Mouse (Mus musculus) intestine, postnatal 0 days (tissue): ENCODE measurements around the gene Napa. TPM values are rescaled to one million over a fixed set of nuclear protein-coding genes. Genes with fewer than 3 reads are reported as not detected.

ENCODE experiments used
- ATAC-seq: fragments of 200-750 bp; cut with Nextera tagmentation; 2 replicates; pipeline ENCODE4 v1.8.0; 2017; ENCODE audit warnings: mild to moderate bottlenecking, moderate TSS enrichment, moderate library complexity
- H3K27ac ChIP-seq: fragments of 300-500 bp; sonication (generic); 2 replicates; pipeline ENCODE4 v1.5.1; 2014; ENCODE audit warnings: mild to moderate bottlenecking, low read depth, low read length, moderate library complexity
- H3K27me3 ChIP-seq: fragments of 300-500 bp; sonication (generic); replicated peaks from 2 replicates; pipeline ENCODE4 v1.6.1; 2014; ENCODE audit warnings: low read length, mixed read lengths; ENCODE audit not compliant: control insufficient read depth, insufficient read depth
- H3K36me3 ChIP-seq: fragments of 300-500 bp; sonication (generic); 2 replicates; pipeline ENCODE4 v1.6.1; 2014; ENCODE audit warnings: mild to moderate bottlenecking, moderate library complexity; ENCODE audit not compliant: control insufficient read depth, insufficient read depth
- H3K4me1 ChIP-seq: fragments of 300-500 bp; sonication (generic); replicated peaks from 2 replicates; pipeline ENCODE4 v1.6.1; 2014; ENCODE audit warnings: antibody characterized with exemption, low read length, mixed read lengths; ENCODE audit not compliant: control insufficient read depth, insufficient read depth
- H3K4me2 ChIP-seq: fragments of 300-500 bp; sonication (generic); replicated peaks from 2 replicates; pipeline ENCODE4 v1.6.1; 2014; ENCODE audit warnings: low read depth, mild to moderate bottlenecking, moderate library complexity
- H3K4me3 ChIP-seq: fragments of 300-500 bp; sonication (generic); 2 replicates; pipeline ENCODE4 v1.5.1; 2014; ENCODE audit warnings: low read depth, low read length
- H3K9ac ChIP-seq: fragments of 300-500 bp; sonication (generic); 2 replicates; pipeline ENCODE4 v1.6.1; 2014; ENCODE audit warnings: mild to moderate bottlenecking, low read depth, low read length
- H3K9me3 ChIP-seq: fragments of 300-500 bp; sonication (generic); 2 replicates; pipeline ENCODE4 v1.6.1; 2016; ENCODE audit warnings: mixed run types; ENCODE audit not compliant: control insufficient read depth
- CTCF ChIP-seq: sonication (generic); IDR thresholded peaks from 2 replicates; pipeline ENCODE4 v1.5.1; 2016; ENCODE audit warnings: low read depth, mild to moderate bottlenecking, control low read depth, antibody characterized with exemption, moderate library complexity
- WGBS: fragments of 180-500 bp; shearing (Covaris S2); extraction: QIAGEN DNeasy Blood & Tissue Kit; methylation state at CpG from one replicate; pipeline ENCODE4 v1.1.7; 2014; 5-methylcytosine and 5-hydroxymethylcytosine counted together
- polyA plus RNA-seq: library from polyadenylated mRNA; unstranded; fragments of >200 nt; fragmentation: Nextera tagmentation; extraction: Ambion mirVana; gene quantifications from 2 replicates; pipeline ENCODE4 v1.2.1, GENCODE M21; 2015

Gene Napa
- polyA plus RNA-seq, 1 experiment from 2014 or later, result 201 TPM

GRCm38 (mm10) chr7:16132926-16133325 is 34.7 kb downstream of the Napa start:
- Histone ChIP-seq H3K4me3 (no peak overlapping the region), H3K9ac (no peak overlapping the region), H3K4me2 (no peak overlapping the region), H3K27ac (no peak overlapping the region), H3K4me1 (no peaks in the 10 kb centered on the region), H3K27me3 (peaks cover 6% of the 10 kb centered on the region; the same call in 1 of the 2 replicates), H3K36me3 (no peaks in the 10 kb centered on the region), H3K9me3 (no peaks in the 10 kb centered on the region)
- TF ChIP-seq CTCF, result no peak
- no peak for ATAC-seq
- WGBS, result 62% methylated on average over 3 of the region's 3 CpGs

DNA sequence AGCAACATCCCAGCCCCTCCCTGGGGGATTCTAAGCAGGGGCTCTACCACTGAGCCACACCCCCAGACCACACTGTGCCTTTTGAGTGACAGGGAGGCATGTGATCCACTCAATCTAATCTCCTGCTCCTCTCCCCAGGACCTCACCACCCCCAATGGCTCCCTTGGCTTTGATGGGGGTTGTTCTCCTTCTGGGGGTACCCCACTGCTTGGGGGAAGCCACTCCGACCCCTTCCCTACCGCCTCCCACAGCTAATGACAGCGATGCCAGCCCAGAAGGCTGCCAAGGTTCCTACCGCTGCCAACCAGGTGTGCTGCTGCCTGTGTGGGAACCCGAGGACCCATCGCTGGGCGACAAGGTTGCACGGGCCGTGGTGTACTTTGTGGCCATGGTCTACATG is 35.4 kb downstream of the Napa start:
- Histone ChIP-seq H3K27ac (no peak overlapping the region), H3K4me2 (no peak overlapping the region), H3K9me3 (no peaks in the 10 kb centered on the region), H3K4me3 (no peak overlapping the region), H3K27me3 (peaks cover 6% of the 10 kb centered on the region; the same call in 1 of the 2 replicates), H3K36me3 (no peaks in the 10 kb centered on the region), H3K9ac (no peak overlapping the region), H3K4me1 (no peaks in the 10 kb centered on the region)
- 94% methylated on average over 9 of the region's 9 CpGs for WGBS
- no peak for ATAC-seq
- no peak for TF ChIP-seq CTCF

- ATAC-seq, result no peak
- TF ChIP-seq CTCF, result no peak
- 73% methylated on average over 7 of the region's 7 CpGs for WGBS
These were observed 36.7 kb downstream of the Napa start for GRCm38 (mm10) chr7:16134951-16135392.

GRCm38 (mm10) chr7:16146489-16147410 is 48.5 kb downstream of the Napa start:
- Histone ChIP-seq H3K4me3 (no peak overlapping the region), H3K9ac (no peak overlapping the region), H3K4me2 (no peak overlapping the region), H3K4me1 (no peaks in the 10 kb centered on the region), H3K36me3 (no peaks in the 10 kb centered on the region), H3K27ac (no peak overlapping the region), H3K27me3 (no peaks in the 10 kb centered on the region), H3K9me3 (no peaks in the 10 kb centered on the region)
- 45% methylated on average over 22 of the region's 27 CpGs for WGBS
- ATAC-seq, result no peak
- no peak for TF ChIP-seq CTCF

More at GRCm38 (mm10) chr7:16134951-16135392, 36.7 kb downstream of the Napa start:
- Histone ChIP-seq H3K4me3 (no peak overlapping the region), H3K4me2 (no peak overlapping the region), H3K9me3 (no peaks in the 10 kb centered on the region), H3K27ac (no peak overlapping the region), H3K27me3 (peaks cover 6% of the 10 kb centered on the region; the same call in 1 of the 2 replicates), H3K4me1 (no peaks in the 10 kb centered on the region), H3K9ac (no peak overlapping the region), H3K36me3 (no peaks in the 10 kb centered on the region)

DNA sequence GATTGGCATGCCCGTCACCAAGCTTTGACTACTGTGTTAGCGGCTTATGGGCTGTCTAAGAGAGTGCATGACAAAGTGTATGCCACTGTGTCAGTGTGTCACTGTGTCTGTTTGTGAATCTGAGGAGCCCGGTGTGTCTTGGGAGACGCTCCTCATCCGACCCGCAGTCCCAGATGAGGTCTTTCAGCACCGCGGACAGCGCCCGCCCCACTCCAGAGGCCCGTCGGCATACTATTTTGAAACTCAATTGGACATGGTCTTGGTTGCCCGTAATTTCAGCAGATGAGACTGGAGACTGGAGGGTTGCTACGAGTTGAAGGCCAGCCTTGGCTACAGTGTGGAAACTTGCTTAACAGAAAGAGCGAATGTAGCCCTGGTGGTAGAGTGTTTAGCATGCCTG is 49.4 kb downstream of the Napa start:
- ATAC-seq, result no peak
- no peak overlapping the region for H3K9ac ChIP-seq
- H3K27me3 ChIP-seq, result no peaks in the 10 kb centered on the region
- H3K36me3 ChIP-seq, result no peaks in the 10 kb centered on the region
- no peak overlapping the region for H3K4me3 ChIP-seq
- TF ChIP-seq CTCF, result no peak
- 11% methylated on average over 15 of the region's 15 CpGs for WGBS
- no peak overlapping the region for H3K4me2 ChIP-seq
- H3K4me1 ChIP-seq, result no peaks in the 10 kb centered on the region
- H3K27ac ChIP-seq, result no peak overlapping the region
- H3K9me3 ChIP-seq, result no peaks in the 10 kb centered on the region

- TF ChIP-seq CTCF, result no peak
- no peak overlapping the region for H3K4me3 ChIP-seq
- no peak overlapping the region for H3K4me2 ChIP-seq
- no peak for ATAC-seq
- WGBS, result 61% methylated on average over 5 of the region's 5 CpGs
- no peaks in the 10 kb centered on the region for H3K9me3 ChIP-seq
- no peaks in the 10 kb centered on the region for H3K36me3 ChIP-seq
- H3K27me3 ChIP-seq, result no peaks in the 10 kb centered on the region
- no peak overlapping the region for H3K9ac ChIP-seq
- H3K27ac ChIP-seq, result no peak overlapping the region
- no peaks in the 10 kb centered on the region for H3K4me1 ChIP-seq
These were observed 51.0 kb downstream of the Napa start for GRCm38 (mm10) chr7:16149241-16149640.
